Mouse (Mus musculus): Measurements from ENCODE around the gene Anks6.

- TF ChIP-seq CTCF (IDR thresholded peaks at IDR 0.05; ENCODE audit: low read depth, low read length) (no peak), POLR2A (IDR thresholded peaks at IDR 0.05; ENCODE audit: insufficient read depth, low read length) (no peak)
These were observed 25.1 kb downstream of the Anks6 start for GRCm38 (mm10) chr4:47032171-47032570.
